Mouse (Mus musculus): ENCODE measurements around the gene G3bp1. TPM values are rescaled to one million over a fixed set of nuclear protein-coding genes. Genes with fewer than 3 reads are reported as not detected.

The G3bp1 gene
- polyA plus RNA-seq, 1 experiment: 28.3 TPM

- WGBS: 95% methylated on average over 9 of the region's 9 CpGs
- peaks cover 8% of the 10 kb centered on the region; the same call in 1 of the 2 replicates for H3K4me1 ChIP-seq (ENCODE audit: control insufficient read depth, insufficient read depth, low read length)
- no peak overlapping the region for H3K4me3 ChIP-seq (ENCODE audit: insufficient read depth, low read depth, low read length)
- no peak overlapping the region for H3K27ac ChIP-seq (ENCODE audit: insufficient read depth, low read depth, low read length)
- DNase-seq: no peak
- H3K27me3 ChIP-seq (replicated peaks; ENCODE audit: control insufficient read depth, insufficient read depth, low read length): no peaks in the 10 kb centered on the region
- TF ChIP-seq POLR2A (IDR thresholded peaks at IDR 0.05; ENCODE audit: low read depth, low read length): no peak
- no peaks in the 10 kb centered on the region for H3K36me3 ChIP-seq (ENCODE audit: control insufficient read depth, insufficient read depth, low read length)
Observed at GRCm38 (mm10) chr11:55462149-55462548, 7.3 kb upstream of the G3bp1 start.

GRCm38 (mm10) chr11:55464707-55465106 is 4.8 kb upstream of the G3bp1 start:
- Histone ChIP-seq H3K4me3 (ENCODE audit: insufficient read depth, low read depth, low read length) (no peak overlapping the region), H3K4me1 (ENCODE audit: control insufficient read depth, insufficient read depth, low read length) (peaks cover 15% of the 10 kb centered on the region; the same call in 1 of the 2 replicates), H3K27me3 (replicated peaks; ENCODE audit: control insufficient read depth, insufficient read depth, low read length) (no peaks in the 10 kb centered on the region), H3K27ac (ENCODE audit: insufficient read depth, low read depth, low read length) (peak overlapping the region; percentile 92), H3K36me3 (ENCODE audit: control insufficient read depth, insufficient read depth, low read length) (no peaks in the 10 kb centered on the region)
- peak; percentile 52 for DNase-seq
- WGBS: 70% methylated on average over 10 of the region's 10 CpGs
- no peak for TF ChIP-seq POLR2A (IDR thresholded peaks at IDR 0.05; ENCODE audit: low read depth, low read length)
- TF ChIP-seq CTCF (conservative IDR thresholded peaks at IDR 0.05; ENCODE audit: insufficient read depth, insufficient read length, low read depth, low read length): no peak

- no peak overlapping the region for H3K4me3 ChIP-seq (ENCODE audit: insufficient read depth, low read depth, low read length)
- H3K36me3 ChIP-seq (ENCODE audit: control insufficient read depth, insufficient read depth, low read length): no peaks in the 10 kb centered on the region
- H3K27me3 ChIP-seq (replicated peaks; ENCODE audit: control insufficient read depth, insufficient read depth, low read length): no peaks in the 10 kb centered on the region
- 35% methylated on average over 3 of the region's 3 CpGs for WGBS
- DNase-seq: peak; percentile 92
- peak overlapping the region; percentile 92 for H3K27ac ChIP-seq (ENCODE audit: insufficient read depth, low read depth, low read length)
- TF ChIP-seq CTCF (conservative IDR thresholded peaks at IDR 0.05; ENCODE audit: insufficient read depth, insufficient read length, low read depth, low read length) (no peak), POLR2A (IDR thresholded peaks at IDR 0.05; ENCODE audit: low read depth, low read length) (no peak)
- peaks cover 14% of the 10 kb centered on the region; the same call in 1 of the 2 replicates for H3K4me1 ChIP-seq (ENCODE audit: control insufficient read depth, insufficient read depth, low read length)
Observed at GRCm38 (mm10) chr11:55465177-55465576, 4.3 kb upstream of the G3bp1 start.

GRCm38 (mm10) chr11:55468012-55468411 is 1.5 kb upstream of the G3bp1 start:
- TF ChIP-seq CTCF (conservative IDR thresholded peaks at IDR 0.05; ENCODE audit: insufficient read depth, insufficient read length, low read depth, low read length): no peak
- TF ChIP-seq POLR2A (IDR thresholded peaks at IDR 0.05; ENCODE audit: low read depth, low read length): no peak
- Histone ChIP-seq H3K36me3 (ENCODE audit: control insufficient read depth, insufficient read depth, low read length) (no peaks in the 10 kb centered on the region), H3K27me3 (replicated peaks; ENCODE audit: control insufficient read depth, insufficient read depth, low read length) (no peaks in the 10 kb centered on the region), H3K4me3 (ENCODE audit: insufficient read depth, low read depth, low read length) (no peak overlapping the region), H3K4me1 (ENCODE audit: control insufficient read depth, insufficient read depth, low read length) (peaks cover 14% of the 10 kb centered on the region; the same call in 1 of the 2 replicates), H3K27ac (ENCODE audit: insufficient read depth, low read depth, low read length) (peak overlapping the region; percentile 96)
- WGBS: 25% methylated on average over 10 of the region's 10 CpGs
- DNase-seq: peak; percentile 95

- TF ChIP-seq POLR2A (IDR thresholded peaks at IDR 0.05; ENCODE audit: low read depth, low read length) (no peak), CTCF (conservative IDR thresholded peaks at IDR 0.05; ENCODE audit: insufficient read depth, insufficient read length, low read depth, low read length) (no peak)
- DNase-seq: no peak
- Histone ChIP-seq H3K27ac (ENCODE audit: insufficient read depth, low read depth, low read length) (peak overlapping the region; percentile 96), H3K4me1 (ENCODE audit: control insufficient read depth, insufficient read depth, low read length) (peaks cover 14% of the 10 kb centered on the region; the same call in 1 of the 2 replicates), H3K4me3 (ENCODE audit: insufficient read depth, low read depth, low read length) (peak overlapping the region; percentile 53), H3K27me3 (replicated peaks; ENCODE audit: control insufficient read depth, insufficient read depth, low read length) (no peaks in the 10 kb centered on the region), H3K36me3 (ENCODE audit: control insufficient read depth, insufficient read depth, low read length) (no peaks in the 10 kb centered on the region)
- 2% methylated on average over 17 of the region's 17 CpGs for WGBS
Observed at GRCm38 (mm10) chr11:55468611-55469047, 856 bp upstream of the G3bp1 start.

- under 1% methylated on average over 46 of the region's 46 CpGs for WGBS
- DNase-seq: peak; percentile 21
- TF ChIP-seq POLR2A (IDR thresholded peaks at IDR 0.05; ENCODE audit: low read depth, low read length) (no peak), CTCF (conservative IDR thresholded peaks at IDR 0.05; ENCODE audit: insufficient read depth, insufficient read length, low read depth, low read length) (no peak)
Observed at GRCm38 (mm10) chr11:55469923-55470691, 622 bp downstream of the G3bp1 start.

GRCm38 (mm10) chr11:55470761-55471160 is 1.3 kb downstream of the G3bp1 start:
- DNase-seq: peak; percentile 54
- no peak for TF ChIP-seq POLR2A (IDR thresholded peaks at IDR 0.05; ENCODE audit: low read depth, low read length)
- TF ChIP-seq CTCF (conservative IDR thresholded peaks at IDR 0.05; ENCODE audit: insufficient read depth, insufficient read length, low read depth, low read length): no peak
- Histone ChIP-seq H3K36me3 (ENCODE audit: control insufficient read depth, insufficient read depth, low read length) (no peaks in the 10 kb centered on the region; the same call in 1 of the 2 replicates), H3K27ac (ENCODE audit: insufficient read depth, low read depth, low read length) (no peak overlapping the region), H3K27me3 (replicated peaks; ENCODE audit: control insufficient read depth, insufficient read depth, low read length) (no peaks in the 10 kb centered on the region), H3K4me1 (ENCODE audit: control insufficient read depth, insufficient read depth, low read length) (peaks cover 13% of the 10 kb centered on the region; the same call in 1 of the 2 replicates), H3K4me3 (ENCODE audit: insufficient read depth, low read depth, low read length) (peak overlapping the region; percentile 23)
- under 1% methylated on average over 8 of the region's 8 CpGs for WGBS

More at GRCm38 (mm10) chr11:55469923-55470691, 622 bp downstream of the G3bp1 start:
- Histone ChIP-seq H3K4me3 (ENCODE audit: insufficient read depth, low read depth, low read length) (peak overlapping the region; percentile 76), H3K4me1 (ENCODE audit: control insufficient read depth, insufficient read depth, low read length) (peaks cover 13% of the 10 kb centered on the region; the same call in 1 of the 2 replicates), H3K27me3 (replicated peaks; ENCODE audit: control insufficient read depth, insufficient read depth, low read length) (no peaks in the 10 kb centered on the region), H3K36me3 (ENCODE audit: control insufficient read depth, insufficient read depth, low read length) (no peaks in the 10 kb centered on the region; the same call in 1 of the 2 replicates), H3K27ac (ENCODE audit: insufficient read depth, low read depth, low read length) (peak overlapping the region; percentile 44; the same call in 1 of the 2 replicates)

Measured in kidney, adult 2 months (tissue).